Mouse (Mus musculus) CH12.LX (cell line): ENCODE results near the gene Lrrc63. TPM values are rescaled to one million over a fixed set of nuclear protein-coding genes. Genes with fewer than 3 reads are reported as not detected.

Experiments used
- DNase-seq: peaks from one replicate; pipeline ENCODE4 v3.0.0-alpha.2; 2013; ENCODE audit errors: extremely low read depth
- H3K27ac ChIP-seq: 2 replicates; pipeline ENCODE4 v1.5.1; 2012; ENCODE audit warnings: low read depth, mild to moderate bottlenecking, control low read depth, moderate library complexity; ENCODE audit not compliant: insufficient read depth
- H3K27me3 ChIP-seq: replicated peaks from 2 replicates; pipeline ENCODE3; 2012; ENCODE audit warnings: inconsistent platforms
- H3K36me3 ChIP-seq, 2 experiments: replicated peaks in 1 of 2; 2 replicates each; pipeline versions ENCODE3 to v1.6.1; 2012; ENCODE audit warnings: inconsistent platforms in 1 of 2, low read length in 1 of 2, mild to moderate bottlenecking in 1 of 2, mixed read lengths in 1 of 2, moderate library complexity in 1 of 2; ENCODE audit not compliant: control insufficient read depth in 1 of 2, insufficient read depth in 1 of 2
- H3K4me1 ChIP-seq, 2 experiments: 2 replicates each; pipeline ENCODE4 v1.6.1; 2012; ENCODE audit warnings: inconsistent platforms in 1 of 2, moderate library complexity in 1 of 2; ENCODE audit not compliant: insufficient read depth in 2 of 2, control insufficient read depth in 1 of 2
- H3K4me2 ChIP-seq: 2 replicates; pipeline ENCODE4 v1.6.1; 2012; ENCODE audit warnings: low read depth, mild to moderate bottlenecking, control low read depth; ENCODE audit not compliant: poor library complexity, insufficient read depth, severe bottlenecking
- H3K4me3 ChIP-seq, 3 experiments: fragments of 150-350 bp in 1 of 3; sonication (generic) in 1 of 3; replicated peaks in 1 of 3; 2 replicates each; pipeline versions ENCODE3 to v1.5.1; 2011 to 2012; ENCODE audit warnings: low read depth in 2 of 3, low read length in 2 of 3, mild to moderate bottlenecking in 2 of 3, moderate library complexity in 2 of 3, control low read depth in 1 of 3, improper control_type of control experiment in 1 of 3, inconsistent platforms in 1 of 3, mixed read lengths in 1 of 3; ENCODE audit not compliant: poor library complexity in 1 of 3
- H3K79me2 ChIP-seq: replicated peaks from 2 replicates; pipeline ENCODE4 v1.6.1; 2012; ENCODE audit warnings: mild to moderate bottlenecking, moderate library complexity; ENCODE audit not compliant: control insufficient read depth, poor library complexity, insufficient read depth, severe bottlenecking; ENCODE audit errors: extremely low read depth
- H3K9ac ChIP-seq: 2 replicates; pipeline ENCODE4 v1.6.1; 2012; ENCODE audit warnings: low read depth, mild to moderate bottlenecking, control low read depth, moderate library complexity; ENCODE audit not compliant: insufficient read depth
- H3K9me3 ChIP-seq: replicated peaks from 2 replicates; pipeline ENCODE3; 2012; ENCODE audit warnings: low read length, inconsistent platforms, mixed read lengths
- BHLHE40 ChIP-seq: IDR thresholded peaks from 2 replicates; pipeline ENCODE4 v1.6.1; 2011; ENCODE audit warnings: mild to moderate bottlenecking, low read depth, low read length, improper control_type of control experiment
- CTCF ChIP-seq, 2 experiments: IDR thresholded peaks in 1 of 2; conservative IDR thresholded peaks in 1 of 2; 2 replicates each; pipeline ENCODE4 v1.5.1; 2011 to 2012; ENCODE audit warnings: low read depth in 2 of 2, low read length in 2 of 2, improper control_type of control experiment in 1 of 2, inconsistent platforms in 1 of 2, mild to moderate bottlenecking in 1 of 2, moderate library complexity in 1 of 2
- E2F4 ChIP-seq: IDR thresholded peaks from 2 replicates; pipeline ENCODE4 v1.6.1; 2011; ENCODE audit warnings: low read depth, low read length, improper control_type of control experiment; ENCODE audit not compliant: insufficient replicate concordance
- ELF1 ChIP-seq: IDR thresholded peaks from 2 replicates; pipeline ENCODE4 v1.6.1; 2014; ENCODE audit warnings: low read depth, mild to moderate bottlenecking, inconsistent platforms, low read length, improper control_type of control experiment
- EP300 ChIP-seq: IDR thresholded peaks from 2 replicates; pipeline ENCODE4 v1.6.1; 2011; ENCODE audit warnings: low read length, improper control_type of control experiment
- ETS1 ChIP-seq: conservative IDR thresholded peaks from 2 replicates; pipeline ENCODE4 v1.6.1; 2012; ENCODE audit warnings: low read depth, mild to moderate bottlenecking, inconsistent platforms, low read length, improper control_type of control experiment, moderate library complexity
- GABPA ChIP-seq: IDR thresholded peaks from 2 replicates; pipeline ENCODE4 v1.6.1; 2012; ENCODE audit warnings: low read depth, low read length, improper control_type of control experiment, inconsistent platforms; ENCODE audit not compliant: insufficient replicate concordance
- HCFC1 ChIP-seq: IDR thresholded peaks from 2 replicates; pipeline ENCODE4 v1.6.1; 2012; ENCODE audit warnings: low read depth, mild to moderate bottlenecking, inconsistent platforms, low read length, improper control_type of control experiment
- IRF4 ChIP-seq: IDR thresholded peaks from 2 replicates; pipeline ENCODE4 v1.6.1; 2014; ENCODE audit warnings: low read depth, mild to moderate bottlenecking, inconsistent platforms, low read length, improper control_type of control experiment
- JUN ChIP-seq: IDR thresholded peaks from 2 replicates; pipeline ENCODE4 v1.6.1; 2011; ENCODE audit warnings: low read depth, mild to moderate bottlenecking, low read length, improper control_type of control experiment, moderate library complexity; ENCODE audit not compliant: insufficient read depth
- JUND ChIP-seq: conservative IDR thresholded peaks from 2 replicates; pipeline ENCODE4 v1.6.1; 2011; ENCODE audit warnings: low read depth, low read length, improper control_type of control experiment
- KAT2A ChIP-seq: IDR thresholded peaks from 2 replicates; pipeline ENCODE4 v1.6.1; 2012; ENCODE audit warnings: low read length, improper control_type of control experiment, inconsistent platforms; ENCODE audit not compliant: insufficient replicate concordance
- MAX ChIP-seq: IDR thresholded peaks from 2 replicates; pipeline ENCODE4 v1.6.1; 2011; ENCODE audit warnings: low read length, improper control_type of control experiment
- MEF2A ChIP-seq: IDR thresholded peaks from 2 replicates; pipeline ENCODE4 v1.6.1; 2014; ENCODE audit warnings: low read depth, mild to moderate bottlenecking, inconsistent platforms, low read length, improper control_type of control experiment, borderline replicate concordance
- MYC ChIP-seq: IDR thresholded peaks from 2 replicates; pipeline ENCODE4 v1.6.1; 2011; ENCODE audit warnings: low read depth, mild to moderate bottlenecking, improper control_type of control experiment, low read length
- NELFE ChIP-seq: IDR thresholded peaks from 2 replicates; pipeline ENCODE4 v1.6.1; 2011; ENCODE audit warnings: low read depth, low read length, improper control_type of control experiment
- NRF1 ChIP-seq: IDR thresholded peaks from 2 replicates; pipeline ENCODE4 v1.6.1; 2014; ENCODE audit warnings: low read depth, mild to moderate bottlenecking, inconsistent platforms, low read length, improper control_type of control experiment, moderate library complexity
- PAX5 ChIP-seq: IDR thresholded peaks from 2 replicates; pipeline ENCODE4 v1.6.1; 2012; ENCODE audit warnings: low read length, inconsistent platforms, mixed read lengths
- RAD21 ChIP-seq: IDR thresholded peaks from 2 replicates; pipeline ENCODE4 v1.6.1; 2011; ENCODE audit warnings: low read depth, mild to moderate bottlenecking, low read length, improper control_type of control experiment, moderate library complexity
- RCOR1 ChIP-seq: conservative IDR thresholded peaks from 2 replicates; pipeline ENCODE4 v1.6.1; 2012; ENCODE audit warnings: low read depth, mild to moderate bottlenecking, inconsistent platforms, low read length, improper control_type of control experiment
- SMC3 ChIP-seq: IDR thresholded peaks from 2 replicates; pipeline ENCODE4 v1.6.1; 2011; ENCODE audit warnings: low read depth, low read length, improper control_type of control experiment
- UBTF ChIP-seq: IDR thresholded peaks from 2 replicates; pipeline ENCODE4 v1.6.1; 2012; ENCODE audit warnings: low read depth, mild to moderate bottlenecking, inconsistent platforms, low read length, improper control_type of control experiment, moderate library complexity
- USF2 ChIP-seq: conservative IDR thresholded peaks from 2 replicates; pipeline ENCODE4 v1.6.1; 2011; ENCODE audit warnings: low read depth, low read length, improper control_type of control experiment
- ZC3H11A ChIP-seq: IDR thresholded peaks from 2 replicates; pipeline ENCODE4 v1.6.1; 2012; ENCODE audit warnings: low read depth, mild to moderate bottlenecking, inconsistent platforms, low read length, improper control_type of control experiment
- ZKSCAN1 ChIP-seq: IDR thresholded peaks from 2 replicates; pipeline ENCODE4 v1.6.1; 2012; ENCODE audit warnings: low read depth, inconsistent platforms, low read length, improper control_type of control experiment, borderline replicate concordance
- dilution Hi-C: fragments of 300-500 bp; cut with MboI; formaldehyde crosslinking; loops from 2 replicates; pipeline ENCODE4 v1.14.3; 2020; ENCODE audit warnings: low sequenced_read_pairs; ENCODE audit not compliant: extremely low pct_unique_long_range_greater_than_20kb, extremely low pct_ligation_motif_present
- in situ Hi-C: fragments of 300-500 bp; cut with MboI; formaldehyde crosslinking; loops from 3 replicates; pipeline ENCODE4 v1.14.3; 2019; ENCODE audit warnings: low sequenced_read_pairs, low pct_ligation_motif_present, low pct_unique_long_range_greater_than_20kb, mixed read lengths
- polyA plus RNA-seq: library from polyadenylated mRNA; unstranded; fragments of >175 nt; gene quantifications from 2 replicates; pipeline ENCODE4 v1.2.1, GENCODE M21; 2012; ENCODE audit warnings: low read depth; ENCODE audit not compliant: insufficient read length
- total RNA-seq, 2 experiments: library from RNA; depleted of rRNA; stranded (reverse); fragments of 300-350 nt in 1 of 2; fragments of >200 nt in 1 of 2; gene quantifications; 2 replicates each; pipeline ENCODE4 v1.2.3; 2012 to 2014

Lrrc63 gene
- total and polyA plus RNA-seq, 3 experiments = not detected

- Histone ChIP-seq H3K4me2 (no peak overlapping the region), H3K9ac (no peak overlapping the region), H3K4me3 (no peak overlapping the region), H3K9me3 (no peaks in the 10 kb centered on the region), H3K36me3 (peaks cover 0 to 27% of the 10 kb centered on the region in 2 experiments), H3K4me1 (peaks cover 15 to 42% of the 10 kb centered on the region in 2 experiments), H3K27me3 (no peaks in the 10 kb centered on the region), H3K27ac (no peak overlapping the region), H3K79me2 (no peaks in the 10 kb centered on the region)
- DNase-seq = no peak
- in situ Hi-C loops (loop anchor here (25.0 kb wide), 1 partner anchor 648 kb away; no protein-coding TSS in a partner anchor), dilution Hi-C loops (no loop called here)
- TF ChIP-seq PAX5 = no peak
- no peak for TF ChIP-seq MAX
- TF ChIP-seq MYC = no peak
- TF ChIP-seq NRF1 = no peak
- TF ChIP-seq ETS1 = no peak
- no peak for TF ChIP-seq GABPA
- no peak for TF ChIP-seq ELF1
- TF ChIP-seq USF2 = no peak
- TF ChIP-seq BHLHE40 = no peak
- no peak for TF ChIP-seq E2F4
- no peak for TF ChIP-seq UBTF
- no peak for TF ChIP-seq JUND
- no peak for TF ChIP-seq JUN
- TF ChIP-seq NELFE = no peak
- no peak for TF ChIP-seq RCOR1
- TF ChIP-seq HCFC1 = no peak
- TF ChIP-seq RAD21 = no peak
- no peak for TF ChIP-seq ZKSCAN1
Measured at GRCm38 (mm10) chr14:75063936-75064335, 66.7 kb downstream of the Lrrc63 start.

- peak; percentile 74 for DNase-seq
- no peaks in the 10 kb centered on the region for H3K27me3 ChIP-seq
- H3K9me3 ChIP-seq = no peaks in the 10 kb centered on the region
- no peak overlapping the region for H3K4me3 ChIP-seq
- H3K9ac ChIP-seq = no peak overlapping the region
- H3K27ac ChIP-seq = no peak overlapping the region
- H3K4me2 ChIP-seq = no peak overlapping the region
- H3K4me1 ChIP-seq = peaks cover 28 to 64% of the 10 kb centered on the region in 2 experiments
- no peaks in the 10 kb centered on the region for H3K79me2 ChIP-seq
- dilution Hi-C loops (no loop called here), in situ Hi-C loops (loop anchor here (25.0 kb wide), 1 partner anchor 652 kb away; no protein-coding TSS in a partner anchor)
- TF ChIP-seq MEF2A (peak; percentile 76; the same call in 1 of the 2 replicates), RAD21 (peak; percentile 96), SMC3 (peak; percentile 82), KAT2A (no peak), ZC3H11A (peak; percentile 44; the same call in 1 of the 2 replicates), EP300 (no peak), ELF1 (0 out of 2 replicates have a peak, but pooled peaks have one; percentile 16), CTCF (conservative IDR thresholded peaks at IDR 0.05 in 1 of 2, IDR thresholded peaks at IDR 0.05 in 1 of 2; ENCODE audit: low read depth in 2 of 2, low read length in 2 of 2) (peak; percentile 81 to 82), IRF4 (no peak)
- H3K36me3 ChIP-seq = peaks cover 0 to 36% of the 10 kb centered on the region in 2 experiments
Measured at GRCm38 (mm10) chr14:75060562-75060961, 70.1 kb downstream of the Lrrc63 start.
